Mouse (Mus musculus): ENCODE results near the gene Dbp. TPM values are rescaled to one million over a fixed set of nuclear protein-coding genes. Genes with fewer than 3 reads are reported as not detected.
A peak's percentile ranks its signal among the peaks of the same experiment; 100 is the strongest.

The Dbp gene
- polyA plus RNA-seq, 2 experiments = 0.51 to 0.69 TPM

- WGBS (ENCODE audit: insufficient replicate concordance) = 65% methylated on average over 10 of the region's 10 CpGs
- TF ChIP-seq CTCF (IDR thresholded peaks at IDR 0.05; ENCODE audit: low read depth) (no peak), EP300 (IDR thresholded peaks at IDR 0.05; ENCODE audit: low read depth) (no peak)
- DNase-seq (ENCODE audit: low read depth in 3 of 3, low spot score in 3 of 3) (no peak), ATAC-seq (ENCODE audit: insufficient read depth) (no peak)
- Histone ChIP-seq H3K4me2 (ENCODE audit: low read depth) (no peak overlapping the region), H3K9ac (replicated peaks) (no peak overlapping the region), H3K27ac (no peak overlapping the region), H3K9me3 (ENCODE audit: control insufficient read depth, low read length) (no peaks in the 10 kb centered on the region), H3K4me3 (ENCODE audit: insufficient read depth in 1 of 2, low read depth in 2 of 2, low read length in 2 of 2) (no peak overlapping the region), H3K4me1 (replicated peaks; ENCODE audit: control insufficient read depth in 2 of 2, insufficient read depth in 2 of 2, low read length in 1 of 2) (peaks cover 0 to 4% of the 10 kb centered on the region in 2 experiments; a peak in 2 of 4 replicates), H3K27me3 (ENCODE audit: control insufficient read depth, insufficient read depth, low read length) (no peaks in the 10 kb centered on the region), H3K36me3 (replicated peaks; ENCODE audit: control insufficient read depth, insufficient read depth, low read depth) (no peaks in the 10 kb centered on the region)
These were observed 34.9 kb downstream of the Dbp start for GRCm38 (mm10) chr7:45739820-45740219.

GRCm38 (mm10) chr7:45741308-45741707 lies 36.4 kb downstream of the Dbp start:
- no peak for TF ChIP-seq EP300 (IDR thresholded peaks at IDR 0.05; ENCODE audit: low read depth)
- Histone ChIP-seq H3K4me3 (ENCODE audit: insufficient read depth in 1 of 2, low read depth in 2 of 2, low read length in 2 of 2) (no peak overlapping the region), H3K9me3 (ENCODE audit: control insufficient read depth, low read length) (no peaks in the 10 kb centered on the region), H3K27ac (no peak overlapping the region), H3K27me3 (ENCODE audit: control insufficient read depth, insufficient read depth, low read length) (no peaks in the 10 kb centered on the region), H3K9ac (replicated peaks) (no peak overlapping the region), H3K4me1 (replicated peaks; ENCODE audit: control insufficient read depth in 2 of 2, insufficient read depth in 2 of 2, low read length in 1 of 2) (peaks cover 0 to 4% of the 10 kb centered on the region in 2 experiments; a peak in 2 of 4 replicates), H3K36me3 (replicated peaks; ENCODE audit: control insufficient read depth, insufficient read depth, low read depth) (no peaks in the 10 kb centered on the region), H3K4me2 (ENCODE audit: low read depth) (peak overlapping the region; percentile 51; the same call in 1 of the 2 replicates)
- DNase-seq (ENCODE audit: low read depth in 3 of 3, low spot score in 3 of 3) (no peak), ATAC-seq (ENCODE audit: insufficient read depth) (no peak)
- 23% methylated on average over 12 of the region's 12 CpGs for WGBS (ENCODE audit: insufficient replicate concordance)

GRCm38 (mm10) chr7:45741777-45742176 lies 36.9 kb downstream of the Dbp start:
- DNase-seq (ENCODE audit: low read depth in 3 of 3, low spot score in 3 of 3) (no peak), ATAC-seq (ENCODE audit: insufficient read depth) (peak; percentile 45; the same call in 1 of the 2 replicates)
- 27% methylated on average over 11 of the region's 11 CpGs for WGBS (ENCODE audit: insufficient replicate concordance)
- H3K4me1 ChIP-seq (replicated peaks; ENCODE audit: control insufficient read depth in 2 of 2, insufficient read depth in 2 of 2, low read length in 1 of 2) = peaks cover 0 to 4% of the 10 kb centered on the region in 2 experiments; a peak in 2 of 4 replicates
- H3K27me3 ChIP-seq (ENCODE audit: control insufficient read depth, insufficient read depth, low read length) = no peaks in the 10 kb centered on the region
- no peak overlapping the region for H3K9ac ChIP-seq (replicated peaks)
- H3K9me3 ChIP-seq (ENCODE audit: control insufficient read depth, low read length) = no peaks in the 10 kb centered on the region
- peak overlapping the region; percentile 6 to 43; a peak in 2 of 4 replicates for H3K4me3 ChIP-seq (ENCODE audit: insufficient read depth in 1 of 2, low read depth in 2 of 2, low read length in 2 of 2)
- no peaks in the 10 kb centered on the region for H3K36me3 ChIP-seq (replicated peaks; ENCODE audit: control insufficient read depth, insufficient read depth, low read depth)
- peak overlapping the region; percentile 51 for H3K4me2 ChIP-seq (ENCODE audit: low read depth)
- H3K27ac ChIP-seq = no peak overlapping the region
- TF ChIP-seq EP300 (IDR thresholded peaks at IDR 0.05; ENCODE audit: low read depth) (no peak), CTCF (IDR thresholded peaks at IDR 0.05; ENCODE audit: low read depth) (no peak)

- 22% methylated on average over 19 of the region's 19 CpGs for WGBS (ENCODE audit: insufficient replicate concordance)
- Histone ChIP-seq H3K27me3 (ENCODE audit: control insufficient read depth, insufficient read depth, low read length) (no peaks in the 10 kb centered on the region), H3K9me3 (ENCODE audit: control insufficient read depth, low read length) (no peaks in the 10 kb centered on the region), H3K9ac (replicated peaks) (no peak overlapping the region), H3K4me2 (ENCODE audit: low read depth) (peak overlapping the region; percentile 51), H3K4me1 (replicated peaks; ENCODE audit: control insufficient read depth in 2 of 2, insufficient read depth in 2 of 2, low read length in 1 of 2) (peaks cover 0 to 4% of the 10 kb centered on the region in 2 experiments; a peak in 2 of 4 replicates), H3K27ac (no peak overlapping the region), H3K4me3 (ENCODE audit: insufficient read depth in 1 of 2, low read depth in 2 of 2, low read length in 2 of 2) (peak overlapping the region in 1 of 2 experiments; percentile 43; a peak in 1 of 4 replicates), H3K36me3 (replicated peaks; ENCODE audit: control insufficient read depth, insufficient read depth, low read depth) (no peaks in the 10 kb centered on the region)
- ATAC-seq (ENCODE audit: insufficient read depth) = no peak
- DNase-seq (ENCODE audit: low read depth in 3 of 3, low spot score in 3 of 3) = peak in 1 of 3 experiments; percentile 38
- TF ChIP-seq CTCF (IDR thresholded peaks at IDR 0.05; ENCODE audit: low read depth) = no peak
- no peak for TF ChIP-seq EP300 (IDR thresholded peaks at IDR 0.05; ENCODE audit: low read depth)
These were observed 37.5 kb downstream of the Dbp start for GRCm38 (mm10) chr7:45742338-45742737.

GRCm38 (mm10) chr7:45744387-45744786 lies 39.5 kb downstream of the Dbp start:
- H3K9ac ChIP-seq (replicated peaks) = no peak overlapping the region
- peaks cover 0 to 4% of the 10 kb centered on the region in 2 experiments; a peak in 2 of 4 replicates for H3K4me1 ChIP-seq (replicated peaks; ENCODE audit: control insufficient read depth in 2 of 2, insufficient read depth in 2 of 2, low read length in 1 of 2)
- no peak overlapping the region for H3K4me2 ChIP-seq (ENCODE audit: low read depth)
- no peak overlapping the region for H3K4me3 ChIP-seq (ENCODE audit: insufficient read depth in 1 of 2, low read depth in 2 of 2, low read length in 2 of 2)
- TF ChIP-seq CTCF (IDR thresholded peaks at IDR 0.05; ENCODE audit: low read depth) (no peak), EP300 (IDR thresholded peaks at IDR 0.05; ENCODE audit: low read depth) (no peak)
- DNase-seq (ENCODE audit: low read depth in 3 of 3, low spot score in 3 of 3) (peak in 1 of 3 experiments; percentile 31), ATAC-seq (ENCODE audit: insufficient read depth) (no peak)
- H3K27me3 ChIP-seq (ENCODE audit: control insufficient read depth, insufficient read depth, low read length) = no peaks in the 10 kb centered on the region
- H3K27ac ChIP-seq = no peak overlapping the region
- no peaks in the 10 kb centered on the region for H3K9me3 ChIP-seq (ENCODE audit: control insufficient read depth, low read length)
- WGBS (ENCODE audit: insufficient replicate concordance) = 36% methylated on average over 2 of the region's 2 CpGs
- no peaks in the 10 kb centered on the region for H3K36me3 ChIP-seq (replicated peaks; ENCODE audit: control insufficient read depth, insufficient read depth, low read depth)
